Mouse (Mus musculus): ENCODE data around the gene Gm10491. TPM values are rescaled to one million over a fixed set of nuclear protein-coding genes. Genes with fewer than 3 reads are reported as not detected.
"Not testable (repeated sequence)": the region's sequence is repeated elsewhere in the genome, so short reads cannot be mapped to it uniquely, and the experiment has no call there.

Gm10491 gene
- total RNA-seq (2017): not detected in 3 replicates

- no peak for ATAC-seq (replicated peaks; ENCODE audit: insufficient number of reproducible peaks, low FRiP score, low TSS enrichment, poor library complexity, severe bottlenecking)
Measured at GRCm38 (mm10) chrX:7907735-7908134, at the start of gene Gm10491. TSS of gene Gm10491 (minus strand) at chrX:7907835.

- no peak for ATAC-seq (replicated peaks; ENCODE audit: insufficient number of reproducible peaks, low FRiP score, low TSS enrichment, poor library complexity, severe bottlenecking)
Measured at GRCm38 (mm10) chrX:7950091-7950490, 42.5 kb upstream of the Gm10491 start.

GRCm38 (mm10) chrX:7947900-7948492 is 40.4 kb upstream of the Gm10491 start:
- ATAC-seq (replicated peaks; ENCODE audit: insufficient number of reproducible peaks, low FRiP score, low TSS enrichment, poor library complexity, severe bottlenecking): peak; percentile 97

GRCm38 (mm10) chrX:7947108-7947899 is 39.7 kb upstream of the Gm10491 start, which contains the start of gene Hdac6:
TSS of gene Hdac6 (minus strand) at chrX:7947889.
- ATAC-seq (replicated peaks; ENCODE audit: insufficient number of reproducible peaks, low FRiP score, low TSS enrichment, poor library complexity, severe bottlenecking): no peak

- no peak for ATAC-seq (replicated peaks; ENCODE audit: insufficient number of reproducible peaks, low FRiP score, low TSS enrichment, poor library complexity, severe bottlenecking)
Measured at GRCm38 (mm10) chrX:7945618-7946017, 38.0 kb upstream of the Gm10491 start.

GRCm38 (mm10) chrX:7937667-7938066 is 30.0 kb upstream of the Gm10491 start:
- no peak for ATAC-seq (replicated peaks; ENCODE audit: insufficient number of reproducible peaks, low FRiP score, low TSS enrichment, poor library complexity, severe bottlenecking)

- ATAC-seq (replicated peaks; ENCODE audit: insufficient number of reproducible peaks, low FRiP score, low TSS enrichment, poor library complexity, severe bottlenecking): no peak
Measured at GRCm38 (mm10) chrX:7936874-7937273, 29.2 kb upstream of the Gm10491 start.

- ATAC-seq (replicated peaks; ENCODE audit: insufficient number of reproducible peaks, low FRiP score, low TSS enrichment, poor library complexity, severe bottlenecking): no peak
Measured at GRCm38 (mm10) chrX:7928270-7928790, 20.7 kb upstream of the Gm10491 start, which contains the start of gene Eras. TSS of gene Eras (minus strand) at chrX:7928607.

GRCm38 (mm10) chrX:7927116-7927515 is 19.5 kb upstream of the Gm10491 start:
- ATAC-seq (replicated peaks; ENCODE audit: insufficient number of reproducible peaks, low FRiP score, low TSS enrichment, poor library complexity, severe bottlenecking): no peak

GRCm38 (mm10) chrX:7926266-7926665 is 18.6 kb upstream of the Gm10491 start:
- ATAC-seq (replicated peaks; ENCODE audit: insufficient number of reproducible peaks, low FRiP score, low TSS enrichment, poor library complexity, severe bottlenecking): no peak

GRCm38 (mm10) chrX:7922032-7922431 is 14.4 kb upstream of the Gm10491 start:
- ATAC-seq (replicated peaks; ENCODE audit: insufficient number of reproducible peaks, low FRiP score, low TSS enrichment, poor library complexity, severe bottlenecking): no peak

- ATAC-seq (replicated peaks; ENCODE audit: insufficient number of reproducible peaks, low FRiP score, low TSS enrichment, poor library complexity, severe bottlenecking): no peak
Measured at GRCm38 (mm10) chrX:7919601-7920383, 12.2 kb upstream of the Gm10491 start, which contains the start of gene Pcsk1n. TSS of gene Pcsk1n (plus strand) at chrX:7919822.

- not testable (repeated sequence) for ATAC-seq (replicated peaks; ENCODE audit: insufficient number of reproducible peaks, low FRiP score, low TSS enrichment, poor library complexity, severe bottlenecking)
Measured at GRCm38 (mm10) chrX:7917960-7918359, 10.3 kb upstream of the Gm10491 start.

GRCm38 (mm10) chrX:7915669-7916068 is 8.0 kb upstream of the Gm10491 start:
- 0 out of 2 replicates have a peak, but pooled peaks have one; percentile 47 for ATAC-seq (replicated peaks; ENCODE audit: insufficient number of reproducible peaks, low FRiP score, low TSS enrichment, poor library complexity, severe bottlenecking)

- no peak for ATAC-seq (replicated peaks; ENCODE audit: insufficient number of reproducible peaks, low FRiP score, low TSS enrichment, poor library complexity, severe bottlenecking)
Measured at GRCm38 (mm10) chrX:7910473-7910872, 2.8 kb upstream of the Gm10491 start.

GRCm38 (mm10) chrX:7909242-7909641 is 1.6 kb upstream of the Gm10491 start, which contains the start of gene Gm10490:
TSS of gene Gm10490 (plus strand) at chrX:7909542.
- ATAC-seq (replicated peaks; ENCODE audit: insufficient number of reproducible peaks, low FRiP score, low TSS enrichment, poor library complexity, severe bottlenecking): not testable (repeated sequence)

GRCm38 (mm10) chrX:7904441-7904840 is 3.2 kb downstream of the Gm10491 start:
- ATAC-seq (replicated peaks; ENCODE audit: insufficient number of reproducible peaks, low FRiP score, low TSS enrichment, poor library complexity, severe bottlenecking): no peak

GRCm38 (mm10) chrX:7898880-7899874 is 8.5 kb downstream of the Gm10491 start, which contains the start of the genes Pqbp1 and Timm17b:
TSS of gene Pqbp1 (minus strand) at chrX:7899269.
TSS of gene Timm17b (plus strand) at chrX:7899357.
- ATAC-seq (replicated peaks; ENCODE audit: insufficient number of reproducible peaks, low FRiP score, low TSS enrichment, poor library complexity, severe bottlenecking): peak; percentile 94
